Mouse (Mus musculus) cortical plate, adult 2 months (tissue): ENCODE data around the gene Pip4k2a. TPM values are rescaled to one million over a fixed set of nuclear protein-coding genes. Genes with fewer than 3 reads are reported as not detected.
"Not testable (repeated sequence)": the region's sequence is repeated elsewhere in the genome, so short reads cannot be mapped to it uniquely, and the experiment has no call there.

ENCODE experiments used
- H3K27ac ChIP-seq: fragments of 200-500 bp; 2 replicates; pipeline ENCODE4 v1.5.1; 2012; ENCODE audit warnings: low read length, control low read depth, inconsistent platforms; ENCODE audit not compliant: insufficient read depth
- H3K4me1 ChIP-seq: fragments of 200-500 bp; 2 replicates; pipeline ENCODE4 v1.6.1; 2011; ENCODE audit warnings: low read length; ENCODE audit not compliant: control insufficient read depth, insufficient read depth
- H3K4me3 ChIP-seq: fragments of 200-500 bp; 2 replicates; pipeline ENCODE4 v1.5.1; 2011; ENCODE audit warnings: mild to moderate bottlenecking, low read length, control low read depth; ENCODE audit not compliant: insufficient read depth
- CTCF ChIP-seq: fragments of 200-500 bp; IDR thresholded peaks from 2 replicates; pipeline ENCODE4 v1.5.1; 2011; ENCODE audit warnings: mild to moderate bottlenecking, control low read depth, low read length; ENCODE audit not compliant: insufficient read depth; ENCODE audit errors: extremely low read depth
- POLR2A ChIP-seq: fragments of 200-500 bp; IDR thresholded peaks from 2 replicates; pipeline ENCODE4 v1.6.1; 2011; ENCODE audit warnings: mild to moderate bottlenecking, low read length, control low read depth; ENCODE audit not compliant: insufficient read depth; ENCODE audit errors: extremely low read depth
- polyA plus RNA-seq: library from polyadenylated mRNA; depleted of rRNA; stranded (reverse); fragments of >200 nt; gene quantifications from 2 replicates; pipeline ENCODE4 v1.2.3, GENCODE M21; 2012; rRNA removed

Pip4k2a gene
- 58.2 and 58.8 TPM in 2 replicates for polyA plus RNA-seq

DNA sequence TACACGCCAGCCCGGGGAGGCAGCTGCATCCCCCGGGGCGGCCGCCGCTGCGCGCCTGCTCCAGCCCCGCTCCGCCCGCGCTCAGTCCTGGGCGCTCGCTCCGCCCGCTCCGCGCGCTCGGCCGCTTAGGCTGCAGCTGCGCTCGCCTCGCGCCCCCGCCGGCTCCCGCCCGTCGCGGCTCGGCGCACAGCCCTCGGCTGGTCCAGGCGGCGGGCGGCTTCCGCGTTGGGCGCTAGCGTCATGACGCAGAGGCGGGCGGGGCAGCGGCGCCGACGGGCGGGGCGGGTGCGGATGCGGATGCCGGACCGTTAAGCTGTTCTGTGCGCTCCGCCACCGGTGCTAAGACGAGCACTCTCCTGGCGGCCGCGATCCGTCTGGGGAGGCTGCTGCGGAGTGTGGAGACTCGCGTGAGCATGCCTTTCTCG is at the start of gene Pip4k2a, which contains the start of gene 4930426L09Rik:
Gene Pip4k2a, minus strand, starts transcription at position 73 of the 425 bp plus-strand sequence.
Gene 4930426L09Rik, plus strand, starts transcription at position 290 of the 425 bp plus-strand sequence.
- Histone ChIP-seq H3K4me3 (peak within 1 kb of the TSS; percentile 94), H3K4me1 (peaks cover 2% of the 10 kb centered on the region; the same call in 1 of the 2 replicates), H3K27ac (peak within 1 kb of the TSS; percentile 90)
- TF ChIP-seq POLR2A (peak; percentile 48; the same call in 1 of the 2 replicates), CTCF (no peak)

DNA sequence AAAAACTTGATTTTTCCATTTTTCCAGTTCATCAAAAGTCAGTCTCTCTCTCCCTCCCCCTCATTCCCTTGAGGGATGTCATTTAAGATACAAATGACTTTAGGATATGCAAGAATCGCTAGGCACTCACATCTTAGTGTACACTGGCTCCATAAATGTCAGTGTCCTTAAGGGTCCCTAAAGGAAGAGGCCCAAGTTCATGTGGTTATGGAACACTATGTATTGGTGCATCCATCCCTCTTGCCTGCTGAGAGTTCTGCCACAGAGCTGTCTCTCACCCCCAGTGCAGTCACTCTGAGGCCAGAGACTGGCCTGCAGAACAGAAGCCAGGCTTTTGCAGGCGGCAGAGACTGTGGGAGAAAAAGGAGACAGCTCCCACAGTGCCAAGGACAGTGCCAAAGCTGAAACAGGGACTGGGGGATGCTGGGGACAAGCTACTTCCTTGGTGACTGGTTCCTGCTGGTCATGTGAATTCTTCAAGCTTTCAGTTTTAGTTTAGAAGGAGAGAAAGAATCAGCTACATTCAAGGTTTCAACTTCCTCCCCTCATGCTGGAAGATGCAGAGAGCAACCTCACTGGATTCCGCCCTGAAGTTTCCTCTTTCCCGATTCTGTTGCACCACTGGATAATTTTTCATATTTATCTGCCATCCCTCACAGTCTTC is 40.1 kb upstream of the Pip4k2a start:
- Histone ChIP-seq H3K4me3 (no peak overlapping the region), H3K27ac (no peak overlapping the region), H3K4me1 (no peaks in the 10 kb centered on the region)
- TF ChIP-seq CTCF (no peak), POLR2A (no peak)

DNA sequence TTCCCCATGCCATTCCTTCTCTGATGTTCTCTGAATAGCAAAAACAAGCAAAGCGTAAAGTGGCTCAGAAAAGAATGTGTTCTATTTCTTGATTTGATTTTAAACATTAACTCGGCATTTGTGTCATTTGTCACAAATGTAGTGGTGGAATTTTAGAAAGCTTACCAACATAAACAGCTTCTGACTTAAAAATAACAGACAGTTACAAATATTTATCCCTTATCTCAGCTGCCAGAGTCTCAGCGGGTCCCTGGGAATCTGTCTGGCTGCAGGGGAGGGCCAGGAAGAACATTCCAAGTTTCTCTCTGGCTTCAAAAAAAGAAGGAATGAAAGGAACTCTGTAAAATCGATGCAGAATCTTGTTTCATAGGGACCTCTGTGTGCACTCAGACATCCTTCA is 39.5 kb upstream of the Pip4k2a start:
- TF ChIP-seq CTCF (no peak), POLR2A (no peak)
- H3K4me1 ChIP-seq: no peaks in the 10 kb centered on the region
- no peak overlapping the region for H3K4me3 ChIP-seq
- H3K27ac ChIP-seq: no peak overlapping the region

DNA sequence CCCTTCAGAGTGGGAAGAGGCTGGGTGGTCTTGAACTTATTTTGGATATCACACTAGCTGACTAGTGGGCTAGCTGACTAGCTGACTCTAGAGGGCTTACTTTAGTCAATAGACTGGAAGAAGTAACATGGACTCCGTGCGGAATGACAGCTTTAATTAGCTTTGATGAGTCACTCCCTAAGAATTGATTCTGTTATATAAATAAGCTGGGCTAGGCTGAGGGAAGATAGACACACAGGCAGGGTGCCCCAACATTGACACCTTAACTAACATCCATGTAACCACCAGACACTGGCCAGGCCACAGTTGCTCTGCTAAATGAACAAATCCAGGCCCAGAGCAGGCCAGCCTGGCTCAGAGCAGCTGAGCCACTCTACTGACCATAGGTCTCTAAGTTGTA is 26.9 kb upstream of the Pip4k2a start:
- H3K4me3 ChIP-seq: no peak overlapping the region
- no peak overlapping the region for H3K27ac ChIP-seq
- TF ChIP-seq POLR2A (no peak), CTCF (no peak)
- no peaks in the 10 kb centered on the region for H3K4me1 ChIP-seq

DNA sequence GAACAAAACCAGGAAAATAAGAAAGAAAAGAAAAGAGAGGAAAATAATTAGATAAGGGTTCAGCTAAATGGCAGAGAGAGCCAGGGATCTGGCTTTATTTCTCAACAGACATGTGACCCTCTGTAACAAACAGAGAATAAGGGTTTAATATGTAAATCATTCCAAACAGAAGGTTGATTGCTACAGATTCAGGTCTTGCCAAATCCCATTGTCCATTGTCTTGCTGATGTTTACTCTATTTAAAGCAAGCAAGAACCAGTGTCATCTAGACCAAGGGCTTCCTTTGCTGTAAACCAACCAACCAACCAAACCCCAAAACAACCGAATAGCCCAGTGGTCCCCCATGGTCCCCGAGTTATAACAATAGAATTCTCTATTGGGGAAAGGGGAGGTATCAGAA is 20.1 kb upstream of the Pip4k2a start:
- no peaks in the 10 kb centered on the region for H3K4me1 ChIP-seq
- no peak overlapping the region for H3K4me3 ChIP-seq
- H3K27ac ChIP-seq: no peak overlapping the region
- TF ChIP-seq CTCF: no peak
- no peak for TF ChIP-seq POLR2A

DNA sequence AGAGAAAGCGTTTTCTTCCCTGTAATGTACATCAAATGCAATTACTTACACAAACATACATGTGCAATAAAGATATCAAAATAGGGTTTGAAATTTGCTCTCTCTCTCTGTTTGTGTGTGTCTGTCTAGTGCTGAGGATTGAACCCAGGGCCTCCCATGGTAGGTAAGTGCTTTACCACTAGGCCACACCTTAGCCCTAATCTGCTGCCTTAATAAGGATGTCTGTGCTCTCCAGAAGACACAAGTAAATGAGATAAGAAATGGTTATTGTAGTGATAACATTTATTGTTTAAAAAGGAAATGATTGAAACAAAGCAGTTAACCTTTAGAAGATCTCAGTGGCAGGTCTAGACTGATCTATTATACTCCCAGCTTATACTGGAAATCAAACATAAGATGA is 18.9 kb upstream of the Pip4k2a start:
- Histone ChIP-seq H3K4me1 (no peaks in the 10 kb centered on the region), H3K4me3 (no peak overlapping the region), H3K27ac (no peak overlapping the region)
- TF ChIP-seq POLR2A (no peak), CTCF (no peak)

DNA sequence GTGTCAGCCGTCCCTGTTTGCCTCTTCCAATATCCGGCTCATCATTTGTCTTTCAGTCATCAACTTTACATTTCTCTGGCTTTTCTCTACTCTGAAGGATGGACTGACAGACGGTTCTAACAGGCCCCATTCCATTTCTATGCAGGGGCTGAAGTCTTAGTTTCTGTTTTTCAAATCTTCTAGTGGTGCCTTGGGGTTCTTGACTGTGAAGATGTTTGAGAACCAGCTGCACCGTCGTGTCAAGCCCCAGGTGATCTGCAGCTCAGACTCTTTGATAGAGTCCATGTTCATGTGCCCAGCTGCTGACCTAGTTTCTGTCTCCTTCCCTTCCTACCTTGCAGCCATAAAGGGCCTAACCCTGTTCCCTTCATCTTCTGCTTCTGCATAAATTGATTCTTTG is 18.4 kb upstream of the Pip4k2a start:
- no peak overlapping the region for H3K4me3 ChIP-seq
- H3K27ac ChIP-seq: no peak overlapping the region
- no peaks in the 10 kb centered on the region for H3K4me1 ChIP-seq
- TF ChIP-seq CTCF: no peak
- TF ChIP-seq POLR2A: no peak

DNA sequence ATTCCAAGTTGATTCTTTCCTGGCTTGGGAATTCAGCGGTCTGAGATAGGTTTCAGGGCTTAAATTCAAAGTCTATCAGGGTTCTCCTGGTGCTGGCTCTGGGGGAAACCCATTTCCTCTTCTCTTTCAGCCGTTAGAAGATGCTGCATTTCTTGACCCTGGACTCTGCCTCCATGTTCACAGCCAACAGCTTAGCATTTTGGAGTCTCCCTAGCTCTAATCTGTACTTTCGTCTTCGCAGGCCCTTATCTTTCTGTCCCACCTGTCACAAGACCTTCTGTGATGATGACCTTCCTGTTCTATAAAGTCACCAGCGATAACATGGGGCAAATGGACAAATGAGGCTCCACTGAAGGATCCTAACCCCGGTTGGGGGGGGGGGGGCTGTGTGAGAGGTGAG is 13.5 kb upstream of the Pip4k2a start:
- no peak overlapping the region for H3K4me3 ChIP-seq
- no peaks in the 10 kb centered on the region for H3K4me1 ChIP-seq
- H3K27ac ChIP-seq: no peak overlapping the region
- TF ChIP-seq CTCF (no peak), POLR2A (no peak)

DNA sequence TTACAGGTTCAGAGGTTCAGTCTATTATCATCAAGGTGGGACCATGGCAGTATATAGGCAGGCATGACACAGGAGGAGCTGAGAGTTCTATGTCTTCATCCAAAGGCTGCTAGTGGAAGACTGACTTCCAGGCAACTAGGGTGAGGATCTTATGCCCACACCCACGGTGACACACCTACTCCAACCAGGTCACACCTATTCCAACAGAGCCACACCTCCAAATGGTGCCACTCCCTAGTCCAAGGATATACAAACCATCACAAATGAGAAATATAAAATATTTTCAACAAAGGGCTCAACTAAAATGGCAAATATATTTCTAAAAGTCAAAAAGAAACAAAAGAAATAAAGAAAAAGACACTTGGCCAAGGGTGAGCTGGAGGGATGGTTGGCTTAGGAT is 12.6 kb upstream of the Pip4k2a start:
- not testable (repeated sequence) for H3K4me3 ChIP-seq, H3K4me1 ChIP-seq, H3K27ac ChIP-seq

DNA sequence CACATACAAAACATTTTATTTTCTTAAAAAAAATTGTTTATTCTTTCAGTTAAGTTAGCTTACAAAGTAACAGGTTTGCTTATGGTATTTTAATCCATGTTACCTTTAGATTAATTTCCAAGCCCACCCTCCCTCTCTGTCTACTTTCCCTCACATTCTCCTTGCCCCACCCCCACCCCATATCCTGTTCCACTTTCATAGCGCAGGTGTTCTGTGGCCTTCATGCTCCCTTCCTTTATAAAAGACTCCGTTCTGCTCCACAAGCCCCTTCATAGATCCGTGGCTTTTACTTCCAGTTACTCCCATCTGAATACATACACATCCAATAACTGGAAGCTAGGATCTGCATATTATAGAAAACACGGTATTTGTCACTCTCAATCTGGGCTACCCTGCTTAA is 9.7 kb upstream of the Pip4k2a start:
- TF ChIP-seq POLR2A (no peak), CTCF (no peak)
- Histone ChIP-seq H3K4me1 (no peaks in the 10 kb centered on the region), H3K4me3 (no peak overlapping the region), H3K27ac (no peak overlapping the region)
